Mouse (Mus musculus) ES-Bruce4 (cell line): Measurements from ENCODE around the gene Krt1.

Experiments
- CTCF ChIP-seq: IDR thresholded peaks from one replicate; pipeline ENCODE4 v1.8.1; 2011; ENCODE audit warnings: low read depth, low read length
- EP300 ChIP-seq: IDR thresholded peaks from 2 replicates; pipeline ENCODE4 v1.6.1; 2011; ENCODE audit warnings: low read depth, low read length; ENCODE audit not compliant: insufficient read depth
- POLR2A ChIP-seq: IDR thresholded peaks from one replicate; pipeline ENCODE4 v1.8.1; 2011; ENCODE audit warnings: low read length; ENCODE audit not compliant: insufficient read depth

DNA sequence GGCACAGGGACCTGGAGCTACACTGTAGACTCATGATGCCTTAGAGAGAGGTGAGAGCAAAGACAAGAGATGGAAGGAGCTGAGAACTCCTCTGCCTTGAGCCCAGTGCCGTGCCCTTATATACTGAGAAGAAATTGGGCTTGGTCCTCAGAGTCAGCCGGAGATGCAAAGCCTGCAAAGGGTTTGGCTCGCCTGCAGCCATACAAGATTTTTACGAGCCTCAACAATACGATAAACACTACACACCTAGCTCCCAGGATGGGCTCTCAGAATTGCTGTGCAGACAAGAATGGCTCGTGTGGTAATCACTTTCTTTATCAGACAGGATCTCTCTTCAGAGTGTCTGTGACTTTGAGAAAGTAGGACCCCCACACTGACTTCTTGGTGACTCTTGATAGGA is at the start of gene Krt1:
- TF ChIP-seq POLR2A (no peak), CTCF (no peak), EP300 (no peak)
